Mouse (Mus musculus) MEL-GATA-1-ER (cell line): ENCODE measurements around the gene Slc7a1.
"Not testable (repeated sequence)": the region's sequence is repeated elsewhere in the genome, so short reads cannot be mapped to it uniquely, and the experiment has no call there.

ENCODE experiments used
- DNase-seq: peaks from one replicate; pipeline ENCODE4 v3.0.0-alpha.2; 2012; ENCODE audit warnings: low read depth; ENCODE audit errors: extremely low read depth

Slc7a1 gene

DNA sequence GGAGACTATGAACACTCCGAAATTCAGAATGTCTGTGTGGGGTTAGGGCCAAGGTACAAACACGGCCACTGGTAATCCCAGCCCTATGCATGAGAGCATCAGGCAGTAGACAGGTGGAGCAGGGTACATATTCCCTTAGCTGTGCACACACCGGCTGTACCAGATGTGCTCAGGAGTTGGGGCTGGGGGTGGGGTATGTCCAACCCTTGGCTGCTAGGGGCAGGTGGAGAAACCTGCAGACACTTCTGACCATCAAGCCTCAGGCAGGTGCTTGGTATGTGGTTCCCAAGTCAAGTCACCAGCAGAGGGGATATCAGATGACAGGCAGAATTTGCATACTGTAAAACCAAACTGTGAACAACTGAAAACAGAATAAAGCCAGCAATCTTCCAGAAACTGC is 70.7 kb downstream of the Slc7a1 start:
- DNase-seq = no peak

DNA sequence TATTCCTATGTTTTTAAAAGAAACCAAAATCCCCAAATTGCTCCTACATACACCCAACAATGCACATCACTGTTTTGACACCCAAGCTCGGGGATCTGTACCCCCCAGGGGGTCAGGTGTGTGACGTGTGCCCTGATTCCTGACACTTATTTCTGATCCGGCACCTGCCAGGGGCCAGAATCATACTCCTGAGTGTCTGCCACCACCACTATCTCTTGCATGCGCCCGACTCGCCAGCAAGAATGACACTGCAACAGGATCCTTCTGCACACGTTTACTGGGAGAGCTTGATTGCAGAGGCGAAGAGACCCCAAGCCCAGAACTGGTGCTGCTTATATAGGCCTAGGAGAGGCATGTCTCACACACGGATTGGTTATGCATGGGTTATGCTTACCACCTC is 73.4 kb downstream of the Slc7a1 start:
- not testable (repeated sequence) for DNase-seq

DNA sequence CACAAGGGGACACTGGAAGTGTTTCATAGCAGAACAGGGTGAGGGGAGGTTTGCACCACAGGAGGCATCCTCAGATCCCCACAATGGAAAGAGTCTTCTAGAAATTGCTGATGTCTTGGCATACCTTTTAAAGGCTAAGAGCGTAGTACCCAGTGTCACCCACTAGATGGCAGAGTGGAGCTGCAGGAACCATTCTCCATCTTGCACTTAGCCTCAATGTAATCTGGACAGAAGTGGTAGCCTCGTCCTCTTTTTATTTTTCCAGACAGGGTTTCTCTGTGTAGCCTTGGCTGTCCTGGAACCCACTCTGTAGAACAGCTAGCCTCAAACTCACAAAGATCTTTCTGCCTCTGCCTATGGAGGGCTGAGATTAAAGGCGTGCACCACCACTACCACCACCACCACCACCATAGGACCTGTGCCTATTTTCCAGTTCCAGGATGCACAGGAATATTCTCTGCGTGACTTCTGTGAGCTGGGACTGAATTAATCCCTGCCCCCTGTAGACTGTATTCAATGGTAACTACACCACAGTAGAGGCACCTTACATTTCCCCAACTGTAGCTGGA is 74.3 kb downstream of the Slc7a1 start:
- DNase-seq = peak; percentile 47

DNA sequence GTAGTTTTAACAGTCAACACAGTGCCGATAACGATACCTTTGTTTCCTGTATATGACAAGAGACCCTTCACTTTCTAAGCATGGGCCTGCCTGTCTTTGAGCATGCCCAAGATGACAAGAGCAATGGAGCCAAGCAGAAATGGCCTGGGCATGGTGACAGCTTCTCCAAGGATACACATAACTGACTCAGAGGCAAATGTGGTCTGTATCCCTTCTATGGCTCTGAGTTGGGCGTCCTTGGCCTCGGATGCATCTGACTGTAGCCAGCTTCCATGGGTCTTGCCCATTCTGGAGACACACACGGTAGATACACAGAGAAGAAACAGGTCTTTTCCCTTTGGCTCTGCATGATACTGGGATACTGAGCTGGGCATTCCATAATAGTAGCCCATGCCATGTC is 84.8 kb downstream of the Slc7a1 start:
- DNase-seq = no peak

DNA sequence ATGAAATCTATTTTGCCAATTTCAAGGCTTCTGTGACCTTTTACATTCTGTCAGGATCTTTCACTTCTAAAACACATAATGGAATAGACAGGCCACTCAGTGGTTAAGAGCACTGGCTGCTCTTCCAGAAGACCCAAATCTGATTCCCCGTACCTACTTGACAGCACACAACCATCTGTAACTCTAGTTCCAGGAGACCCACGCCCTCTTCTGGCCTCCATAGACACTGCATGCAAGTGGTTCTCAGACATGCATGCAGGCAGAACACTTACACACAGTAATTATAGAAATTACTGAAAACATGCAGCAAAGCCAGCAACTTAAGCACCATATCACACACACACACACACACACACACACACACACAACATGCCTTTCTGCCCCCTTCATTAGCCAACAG is 87.3 kb downstream of the Slc7a1 start:
- no peak for DNase-seq

DNA sequence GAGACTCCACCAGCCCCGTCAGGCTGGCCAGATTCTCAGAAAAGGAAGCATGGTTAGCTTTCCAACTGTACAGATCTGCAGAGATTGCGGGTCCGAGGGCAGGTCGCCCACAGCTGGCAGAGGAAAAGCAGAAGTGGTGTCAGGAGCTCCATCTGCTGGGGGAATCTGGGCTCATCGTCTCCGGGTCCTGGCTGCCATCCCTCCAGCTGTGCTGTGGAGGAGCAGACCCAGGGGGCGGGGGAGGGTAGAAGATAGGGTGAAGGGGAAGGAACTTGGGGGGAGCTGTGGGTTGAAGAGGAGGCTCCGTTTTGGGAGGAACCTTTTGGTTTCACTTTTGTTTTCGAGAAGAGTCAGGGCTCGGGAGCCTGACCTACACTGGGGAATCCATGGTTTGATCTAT is 88.9 kb downstream of the Slc7a1 start:
- DNase-seq = peak; percentile 73

DNA sequence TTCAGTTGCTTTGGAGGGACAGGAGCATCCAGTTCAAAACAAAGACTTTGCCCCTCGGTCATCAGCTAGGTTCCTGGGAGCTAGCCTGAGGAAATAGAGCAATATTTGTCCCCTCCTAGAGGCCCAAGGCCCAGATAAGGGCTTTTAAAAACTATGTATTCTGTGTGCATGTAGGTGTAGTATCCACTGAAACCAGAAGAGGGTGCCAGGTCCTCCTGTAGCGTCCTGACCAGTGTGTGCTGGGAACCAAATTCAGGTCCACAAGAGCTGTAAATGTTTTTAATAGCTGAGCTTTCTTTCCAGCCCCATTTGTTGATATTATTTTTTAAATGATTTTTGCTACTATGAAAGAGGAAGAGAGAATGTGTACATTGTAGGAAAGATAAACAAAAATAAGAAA is 95.6 kb downstream of the Slc7a1 start:
- no peak for DNase-seq

DNA sequence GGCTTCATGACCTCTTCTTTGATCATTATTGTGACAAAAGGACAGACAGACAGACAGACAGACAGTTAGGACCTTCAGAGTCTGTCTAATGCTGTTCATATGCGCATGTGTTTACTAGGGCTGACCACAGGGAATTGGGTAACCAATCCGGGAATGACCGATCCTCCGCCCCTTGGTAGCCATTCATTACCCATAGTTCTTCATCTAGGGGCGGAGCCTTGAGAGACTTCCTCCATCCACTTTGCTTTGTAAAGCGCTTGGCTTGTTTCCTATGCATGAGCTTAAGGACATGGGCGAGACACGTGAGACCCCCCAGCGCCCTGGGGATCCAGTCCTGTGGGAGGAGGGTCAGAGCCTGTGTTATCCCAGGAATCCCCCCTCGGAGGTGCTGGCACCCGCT is 96.7 kb downstream of the Slc7a1 start:
- no peak for DNase-seq

DNA sequence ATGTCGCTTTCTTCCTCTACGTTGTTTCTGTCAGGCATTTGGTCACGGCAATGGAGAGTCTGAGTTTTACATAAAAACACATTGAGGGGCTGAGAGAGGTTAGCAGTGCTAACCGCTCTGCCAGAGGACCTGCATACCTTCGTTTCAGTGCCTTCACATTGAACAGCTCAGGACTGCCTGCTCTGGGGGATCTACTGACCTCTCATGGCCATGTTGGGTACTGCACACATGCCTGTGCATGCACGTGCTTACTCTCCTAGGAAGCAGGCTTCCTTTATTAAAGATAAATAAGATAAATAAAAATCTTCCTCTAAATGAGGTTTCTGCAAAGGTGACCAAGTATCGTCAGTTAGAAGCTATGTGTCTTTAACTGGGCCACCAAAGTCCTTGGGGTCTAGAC is 106.4 kb downstream of the Slc7a1 start:
- DNase-seq = no peak

DNA sequence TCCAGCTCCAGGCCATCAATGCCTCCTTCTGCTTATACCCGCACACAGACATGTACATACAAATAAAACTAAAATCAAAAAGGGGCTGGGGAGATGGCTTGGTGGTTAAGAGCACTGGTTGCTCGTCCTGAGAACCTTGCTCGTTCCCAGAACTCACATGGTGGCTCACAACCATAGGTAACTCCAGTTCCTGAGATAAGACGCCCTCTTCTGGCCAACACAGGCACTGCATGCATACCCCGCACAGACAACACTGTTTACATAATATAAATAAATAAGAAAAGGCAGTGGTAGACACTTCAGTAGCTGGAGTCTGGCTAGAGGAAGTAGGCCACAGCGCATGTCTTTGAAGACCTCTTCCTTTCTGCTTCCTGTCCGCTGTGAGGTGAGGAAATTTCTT is 106.8 kb downstream of the Slc7a1 start:
- no peak for DNase-seq

DNA sequence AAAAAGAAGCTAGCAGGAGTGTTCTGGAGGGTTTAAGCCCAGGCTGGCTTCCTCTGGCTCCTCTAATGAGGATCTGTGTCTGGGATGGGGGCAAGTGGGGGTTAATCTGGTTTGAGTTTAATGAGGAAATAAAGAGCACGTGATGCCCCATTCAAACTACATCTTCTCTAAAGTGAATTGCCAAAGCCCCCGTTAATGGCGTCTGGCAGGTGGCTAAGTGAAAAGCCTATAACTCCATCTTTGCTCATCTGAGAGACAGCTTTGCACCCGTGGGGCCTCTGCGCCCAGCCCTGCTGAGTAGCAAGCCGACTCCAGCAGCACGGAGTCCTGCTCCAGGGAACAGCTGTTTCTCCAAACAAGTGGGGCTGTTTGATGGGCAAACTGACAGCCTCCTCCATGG is 109.8 kb downstream of the Slc7a1 start:
- DNase-seq = no peak

DNA sequence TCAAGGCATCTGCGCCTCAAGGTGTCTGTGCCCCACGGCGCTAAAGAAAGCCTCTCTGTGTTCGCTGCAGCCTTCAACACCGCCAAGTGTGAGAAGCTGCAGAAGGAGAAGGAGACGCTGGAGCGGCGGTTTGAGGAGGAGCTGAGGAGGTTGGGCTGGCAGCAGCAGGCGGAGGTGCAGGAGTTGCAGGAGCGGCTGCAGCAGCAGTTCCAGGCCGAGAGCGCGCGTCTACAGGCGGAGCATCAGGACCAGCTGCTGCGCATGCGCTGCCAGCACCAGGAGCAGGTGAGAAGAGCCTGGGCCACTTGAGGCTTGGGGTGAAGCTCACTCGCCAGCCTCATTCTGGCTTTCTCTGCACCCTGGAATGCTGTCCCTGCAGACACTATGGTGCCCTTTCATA is 110.9 kb downstream of the Slc7a1 start:
- DNase-seq = no peak

DNA sequence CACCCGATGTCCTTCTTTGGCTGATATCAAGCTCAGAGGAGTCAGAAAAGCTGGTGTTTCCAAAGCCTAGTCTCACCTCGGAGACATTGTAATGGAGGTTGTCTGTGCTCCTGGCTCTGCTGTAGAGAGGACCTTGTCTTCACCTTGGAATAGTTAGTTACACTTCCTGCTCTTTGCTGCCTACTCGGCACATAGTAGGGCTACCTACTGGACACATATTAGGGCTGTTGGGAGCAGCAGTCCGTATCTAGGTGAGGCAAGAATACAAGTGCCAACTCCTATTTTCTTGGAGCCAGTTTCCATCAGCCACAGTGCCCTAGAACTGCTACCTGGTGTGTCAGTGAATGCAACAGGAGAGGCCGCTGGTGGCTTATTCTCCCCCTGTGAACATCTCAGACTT is 112.2 kb downstream of the Slc7a1 start:
- no peak for DNase-seq

DNA sequence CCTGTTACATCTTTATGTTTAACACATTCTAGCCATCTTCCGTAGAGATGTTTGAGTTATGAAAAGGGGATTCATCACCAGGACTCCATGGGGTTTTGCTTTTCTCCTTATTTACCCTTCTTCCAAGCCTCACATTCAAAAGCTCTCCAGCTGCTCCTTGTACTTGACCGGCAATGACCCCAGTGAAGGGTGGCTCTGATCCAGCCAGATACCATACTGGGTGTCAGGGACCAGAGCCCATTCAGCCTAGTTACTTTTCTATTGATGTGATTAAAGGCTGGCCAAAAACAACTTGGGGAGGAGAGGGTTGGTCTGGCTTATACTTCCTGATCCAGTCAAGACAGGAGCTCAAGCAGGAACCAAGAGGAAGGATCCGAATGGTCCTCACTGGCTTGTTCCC is 116.1 kb downstream of the Slc7a1 start:
- DNase-seq = no peak

DNA sequence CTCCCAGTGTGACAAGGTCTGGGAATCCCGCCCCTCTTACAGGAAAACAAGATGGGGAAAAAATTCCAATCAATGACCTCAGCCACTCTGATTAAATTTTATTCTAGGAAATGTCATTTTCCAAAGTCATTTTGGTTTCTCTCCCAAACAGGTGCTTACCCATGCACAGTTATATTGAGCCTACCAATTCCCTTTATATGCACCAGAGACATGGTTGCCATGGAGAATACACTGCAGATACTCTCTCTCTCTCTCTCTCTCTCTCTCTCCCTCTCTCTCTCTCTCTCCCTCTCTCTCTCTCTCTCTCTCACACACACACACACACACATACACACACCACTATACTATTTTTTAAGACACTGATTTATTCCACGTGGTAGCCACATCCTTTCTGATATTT is 116.5 kb downstream of the Slc7a1 start:
- no peak for DNase-seq

DNA sequence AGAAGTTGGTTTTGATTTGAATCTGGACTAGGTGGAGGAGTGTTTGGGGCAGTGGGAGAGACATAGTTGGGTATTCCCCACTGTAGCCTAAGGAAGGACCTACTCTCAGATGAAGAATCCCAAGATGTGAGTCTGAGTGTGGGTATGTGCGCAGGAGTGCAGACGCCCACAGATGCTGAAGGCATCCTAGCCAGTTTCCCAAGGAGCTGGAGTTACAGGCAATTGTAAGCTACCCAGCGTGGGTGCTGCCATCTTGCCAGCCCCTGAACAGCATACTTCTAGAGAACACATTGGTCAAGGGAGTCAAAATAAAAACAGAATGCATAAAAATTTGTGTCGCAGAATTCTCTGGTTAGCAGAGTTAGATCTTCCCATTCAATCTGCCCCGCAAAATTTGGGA is 117.1 kb downstream of the Slc7a1 start:
- DNase-seq = no peak

DNA sequence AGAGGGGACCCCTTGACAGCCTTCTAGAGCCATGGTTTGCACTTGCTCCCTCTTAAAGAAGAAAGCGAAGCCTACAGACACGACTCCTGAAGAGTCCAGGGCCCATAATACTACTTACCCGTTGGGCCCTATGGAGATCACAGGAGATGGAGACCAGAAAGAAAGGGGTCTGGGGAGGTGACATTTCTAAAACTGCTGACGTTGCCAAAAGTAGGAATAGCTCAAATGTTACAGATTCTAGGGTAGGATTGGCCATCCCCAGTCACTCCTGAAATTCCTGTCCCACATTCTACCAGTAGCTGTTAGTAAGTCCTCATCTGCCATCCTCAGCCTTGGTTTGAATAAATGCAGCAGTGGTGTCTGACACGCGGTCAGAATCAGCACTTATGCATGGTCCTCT is 117.6 kb downstream of the Slc7a1 start:
- DNase-seq = no peak

DNA sequence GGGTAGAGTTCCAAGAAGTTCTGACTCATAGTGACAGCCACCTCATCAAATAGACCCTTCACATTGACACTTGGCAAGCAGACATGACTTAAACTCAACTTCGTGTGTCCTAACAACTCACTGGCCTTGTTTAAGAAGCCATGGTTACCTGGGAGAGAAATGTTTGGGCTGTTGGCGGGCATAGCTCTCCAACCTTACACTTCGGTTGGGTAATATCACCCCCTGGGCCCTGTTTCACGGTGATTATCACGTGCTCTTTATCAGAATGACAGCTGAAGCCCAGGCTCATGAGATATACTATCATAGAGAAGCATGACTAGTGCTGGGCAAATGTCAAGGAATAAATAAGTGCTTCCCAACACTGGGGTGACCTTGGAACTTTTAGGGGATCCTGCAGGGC is 119.4 kb downstream of the Slc7a1 start:
- no peak for DNase-seq

DNA sequence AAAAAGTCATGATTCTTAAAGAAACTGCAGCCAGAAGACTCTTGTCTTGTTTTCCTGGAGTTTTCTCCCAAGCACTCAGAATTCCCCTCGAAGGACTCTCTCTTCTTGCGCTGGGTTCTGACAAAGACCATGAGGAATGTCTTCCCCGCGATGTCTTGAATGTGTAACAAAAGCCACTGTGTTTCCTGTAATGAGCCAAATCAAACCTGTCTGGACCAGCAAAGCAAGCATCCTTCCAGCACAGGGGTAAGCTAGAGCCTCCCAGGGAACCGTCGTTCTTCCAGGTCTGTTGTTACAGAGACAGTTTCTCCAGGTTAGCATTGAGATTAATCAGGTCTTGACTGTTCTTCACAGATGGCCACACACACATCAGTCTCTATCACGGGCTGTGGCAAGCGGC is 121.5 kb downstream of the Slc7a1 start:
- no peak for DNase-seq
